Mouse (Mus musculus) thymus, postnatal 25 days (tissue): ENCODE measurements at regions not wholly inside any gene's neighbourhood (a gene's known extent, or its start where the extent isn't known, plus 50 kb on each side); places are given as distances from the start of the nearest gene placed in this dataset.
"Not testable (repeated sequence)": the region's sequence is repeated elsewhere in the genome, so short reads cannot be mapped to it uniquely, and the experiment has no call there.

ENCODE experiments used
- DNase-seq: peaks from one replicate; pipeline ENCODE4 v3.0.0; 2022

- no peak for DNase-seq
These were observed 1786.1 kb downstream of the 9330182O14Rik start for GRCm38 (mm10) chr15:41920270-41920669.

GRCm38 (mm10) chr15:41936697-41937096, 1802.5 kb downstream of the 9330182O14Rik start:
- DNase-seq = no peak

DNA sequence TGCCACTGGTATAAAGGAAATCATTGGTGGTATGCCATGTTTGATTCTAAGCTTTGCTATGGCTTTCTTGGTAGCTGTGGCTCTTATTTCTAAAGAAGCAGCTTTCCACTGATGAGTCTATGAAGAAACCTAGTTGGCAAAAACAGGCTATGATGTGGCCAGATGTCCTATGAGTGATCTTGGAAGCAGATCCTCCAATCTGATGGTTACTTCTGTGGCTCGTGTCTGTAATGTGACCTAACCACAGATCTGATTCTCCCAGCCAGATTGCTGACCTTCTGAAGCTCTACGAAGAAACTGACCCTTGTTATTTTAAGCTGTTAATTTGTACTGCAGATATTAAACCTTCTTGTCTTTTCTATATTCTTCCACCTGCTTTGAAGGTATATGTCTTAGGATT, 1811.1 kb downstream of the 9330182O14Rik start:
- DNase-seq = no peak

DNA sequence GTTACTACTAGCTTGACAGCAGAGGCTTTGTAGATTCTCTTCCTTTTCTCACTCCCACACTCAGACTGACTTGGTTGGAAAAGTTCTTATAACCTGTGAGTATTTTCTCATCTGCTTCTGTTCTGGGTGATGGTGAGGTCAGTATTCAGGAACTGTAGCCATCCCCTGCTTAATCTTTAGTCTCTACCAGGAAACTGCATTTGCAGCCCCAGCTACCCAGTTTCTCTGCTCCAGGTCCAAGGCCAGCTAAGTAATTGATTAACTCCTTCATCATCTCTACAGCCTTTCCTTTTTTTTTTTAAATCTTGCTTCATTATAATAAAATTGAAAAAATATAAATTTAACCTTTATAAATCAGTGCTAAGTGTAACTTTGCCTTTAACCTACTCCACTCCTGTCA, 1813.7 kb downstream of the 9330182O14Rik start:
- DNase-seq = no peak

GRCm38 (mm10) chr15:41948347-41949093, 1814.4 kb downstream of the 9330182O14Rik start:
- DNase-seq = peak; percentile 8

GRCm38 (mm10) chr15:41949094-41949461, 1814.9 kb downstream of the 9330182O14Rik start:
- no peak for DNase-seq

DNA sequence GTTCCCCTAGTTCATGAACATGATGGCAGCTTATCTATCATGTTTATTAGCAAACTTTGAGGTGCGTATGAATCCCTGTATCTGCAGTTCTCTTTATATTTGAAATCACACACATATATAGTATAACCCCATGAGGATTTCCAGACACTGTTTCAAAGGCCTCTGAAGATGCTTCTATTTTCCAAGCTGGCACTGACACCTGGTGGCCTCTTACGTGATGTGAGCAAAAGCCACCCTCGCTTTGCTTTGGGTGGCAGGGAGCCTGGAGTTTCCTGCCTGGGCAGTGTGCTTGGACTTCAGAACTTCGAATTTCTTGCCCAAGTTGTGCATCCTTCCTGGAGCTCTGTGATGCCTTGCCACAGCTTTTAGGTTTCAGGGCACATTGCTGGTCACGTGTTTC, 1817.1 kb downstream of the 9330182O14Rik start:
- peak; percentile 47 for DNase-seq

DNA sequence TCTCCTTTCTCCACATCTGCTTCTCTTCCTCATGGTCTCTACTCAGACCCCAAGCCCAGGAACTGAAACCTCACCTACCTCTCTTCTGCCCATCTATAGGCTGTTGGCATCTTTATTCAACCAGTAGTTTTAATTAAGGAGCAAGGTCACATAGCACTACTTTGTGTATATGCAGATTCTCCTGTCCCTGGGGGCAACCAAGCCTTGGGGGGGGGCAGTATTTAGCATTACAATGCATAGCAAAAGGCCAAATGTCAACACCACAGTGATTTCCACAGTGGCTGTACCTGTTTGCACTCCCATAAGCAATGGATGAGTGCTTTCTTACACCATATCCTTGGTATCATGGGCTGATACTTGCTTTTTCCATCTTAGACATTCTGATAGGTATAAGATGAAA, 1826.4 kb downstream of the 9330182O14Rik start:
- no peak for DNase-seq

DNA sequence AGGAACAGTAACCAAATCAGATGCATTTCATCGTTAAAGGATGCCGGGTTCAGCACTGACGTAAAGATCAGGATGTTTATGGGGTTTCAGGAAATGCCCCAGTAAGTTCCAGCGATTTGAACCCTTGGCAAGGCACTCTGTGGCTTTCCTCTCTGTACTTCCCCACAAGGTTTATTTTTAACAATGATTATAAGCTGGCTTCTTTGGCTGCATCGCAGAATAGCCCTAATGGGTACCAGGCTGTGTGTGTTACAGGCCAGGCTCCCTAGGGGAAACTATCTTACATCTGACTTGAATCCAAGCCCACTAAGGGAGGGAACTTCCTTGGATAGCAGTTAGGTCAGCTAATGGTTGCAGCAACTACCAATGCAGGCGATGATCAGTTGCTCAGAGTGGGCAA, 1836.7 kb downstream of the 9330182O14Rik start:
- DNase-seq = no peak

DNA sequence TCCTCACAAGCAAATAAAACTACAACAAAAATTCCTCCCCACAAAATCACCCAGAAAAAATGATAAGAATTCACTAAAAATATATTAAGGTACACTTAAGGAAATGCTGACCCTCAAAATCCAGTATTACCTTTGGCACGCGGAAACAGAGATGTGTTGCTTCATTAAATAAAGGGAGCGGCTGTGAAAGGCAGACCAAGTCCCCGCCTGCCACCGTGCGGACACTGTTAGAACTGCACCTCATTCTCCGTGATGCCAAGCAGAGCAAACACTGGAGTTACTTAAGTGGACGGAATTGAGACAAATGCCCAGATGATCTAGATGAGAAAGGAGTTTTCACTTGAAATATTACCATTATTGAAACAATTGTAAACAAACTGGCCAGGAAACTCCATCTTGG, 1839.1 kb downstream of the 9330182O14Rik start:
- peak; percentile 85 for DNase-seq

- DNase-seq = no peak
These were observed 1843.0 kb downstream of the 9330182O14Rik start for GRCm38 (mm10) chr15:41977196-41977595.

DNA sequence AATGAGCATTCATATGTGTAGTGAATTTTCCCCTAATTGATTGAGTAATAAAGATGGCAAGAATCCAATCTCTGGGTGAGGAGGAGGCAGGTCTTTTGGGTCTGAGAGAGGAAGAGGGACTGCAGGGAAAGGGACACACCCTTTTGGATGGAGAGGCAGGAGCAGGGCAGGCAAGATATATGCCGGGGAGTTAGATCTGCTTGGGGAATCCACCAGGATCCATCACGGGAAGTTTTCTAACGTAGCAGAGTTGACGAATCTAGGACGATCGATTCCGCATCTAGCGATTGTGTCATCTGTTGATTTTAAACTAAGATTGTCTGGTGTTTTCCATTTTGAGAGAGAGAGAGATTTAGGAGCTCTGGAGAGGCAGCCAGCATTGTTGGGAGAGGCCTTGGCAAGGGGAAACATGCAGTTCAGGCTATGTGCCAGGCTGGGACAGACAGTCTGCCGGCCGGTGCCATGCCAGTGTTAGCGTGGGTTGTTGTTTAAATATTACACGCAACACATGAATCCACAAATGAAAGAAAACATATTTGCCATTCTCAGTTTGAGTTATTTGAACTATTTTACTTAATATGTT, 1843.6 kb downstream of the 9330182O14Rik start:
- DNase-seq = no peak

GRCm38 (mm10) chr15:41983261-41983660, 1849.1 kb downstream of the 9330182O14Rik start:
- DNase-seq = no peak

DNA sequence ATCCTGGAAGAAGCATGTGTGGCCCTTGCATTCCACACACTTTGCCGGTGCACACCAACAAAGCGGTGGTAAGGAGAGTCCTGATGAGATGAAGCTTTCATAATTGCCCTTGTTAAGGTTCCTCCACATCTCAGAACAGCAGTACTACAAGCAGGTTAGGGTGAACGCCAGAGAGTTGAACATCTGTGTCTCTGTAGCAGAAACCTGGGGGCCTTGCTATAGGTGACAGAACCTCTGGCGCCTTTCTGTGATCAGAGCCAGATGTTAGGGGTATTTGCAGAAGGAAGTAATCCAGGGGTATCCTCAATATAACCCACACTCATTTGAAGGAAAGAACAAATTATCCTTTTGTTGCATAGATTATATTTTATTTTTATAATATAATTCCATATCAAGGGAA, 1850.1 kb downstream of the 9330182O14Rik start:
- no peak for DNase-seq

- DNase-seq = no peak
These were observed 1852.1 kb downstream of the 9330182O14Rik start for GRCm38 (mm10) chr15:41986264-41986663.

GRCm38 (mm10) chr15:41989065-41989464, 1854.9 kb downstream of the 9330182O14Rik start:
- no peak for DNase-seq

GRCm38 (mm10) chr15:41991816-41992215, 1857.7 kb downstream of the 9330182O14Rik start:
- DNase-seq = no peak

DNA sequence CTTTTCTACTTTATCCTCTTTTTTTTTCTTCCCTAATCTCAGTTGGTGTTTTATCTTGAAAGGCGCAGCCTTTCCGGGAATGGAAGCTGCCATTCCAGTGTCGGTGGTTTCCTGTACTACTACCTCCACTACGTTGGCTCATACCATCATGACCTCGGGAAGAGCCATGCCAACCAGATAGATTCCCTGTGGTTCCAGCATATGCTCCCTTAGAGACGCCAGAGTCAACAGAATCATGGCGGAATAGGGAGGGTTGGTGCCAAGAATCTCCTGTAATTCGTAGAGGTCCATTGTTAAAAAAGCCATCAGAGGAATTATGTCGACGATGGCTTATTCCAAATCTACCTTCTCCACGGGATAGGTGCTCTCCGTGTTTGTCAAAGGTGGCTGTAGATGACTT, 1898.1 kb downstream of the 9330182O14Rik start:
- not testable (repeated sequence) for DNase-seq

DNA sequence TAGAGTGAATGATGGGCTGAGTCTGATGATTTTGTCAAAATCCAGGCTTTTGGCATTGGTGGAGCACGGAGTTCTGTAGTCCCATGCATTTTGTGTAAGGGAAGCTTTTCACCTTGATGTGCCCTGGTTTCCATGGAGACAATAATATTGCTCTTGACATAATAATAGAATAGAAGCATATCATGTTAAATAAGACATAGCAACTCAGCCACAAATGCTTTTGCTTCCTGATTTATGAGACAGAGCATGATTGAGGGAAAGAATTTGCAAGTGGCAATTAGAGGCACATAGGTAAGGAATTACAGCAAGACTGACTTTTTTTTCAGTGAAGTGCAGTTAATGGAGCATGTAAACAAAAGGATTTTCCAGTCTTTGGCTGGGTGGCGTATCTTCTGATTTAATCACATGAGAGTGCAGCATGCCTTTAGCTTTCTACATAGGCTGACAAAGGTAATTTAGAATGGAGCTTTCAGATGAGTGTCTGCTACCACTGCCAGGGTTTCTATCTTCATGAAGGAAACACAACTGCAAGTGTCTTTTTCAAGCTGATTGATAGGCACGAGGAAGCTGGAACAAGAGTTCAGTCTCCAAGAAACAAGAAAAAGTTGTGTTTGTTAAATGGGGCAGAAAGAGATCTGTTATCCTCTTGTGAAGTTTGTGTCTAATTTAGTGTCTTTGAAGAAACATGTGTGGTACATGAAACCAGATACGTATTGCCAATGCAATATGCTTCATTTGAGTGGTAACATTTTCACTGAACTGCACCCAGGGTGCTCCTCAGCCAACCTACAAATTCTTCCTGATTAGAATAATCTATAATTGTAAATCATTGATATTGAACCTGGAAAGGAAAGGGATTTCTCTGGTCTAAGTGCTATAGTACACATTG, 1913.2 kb downstream of the 9330182O14Rik start:
- no peak for DNase-seq

DNA sequence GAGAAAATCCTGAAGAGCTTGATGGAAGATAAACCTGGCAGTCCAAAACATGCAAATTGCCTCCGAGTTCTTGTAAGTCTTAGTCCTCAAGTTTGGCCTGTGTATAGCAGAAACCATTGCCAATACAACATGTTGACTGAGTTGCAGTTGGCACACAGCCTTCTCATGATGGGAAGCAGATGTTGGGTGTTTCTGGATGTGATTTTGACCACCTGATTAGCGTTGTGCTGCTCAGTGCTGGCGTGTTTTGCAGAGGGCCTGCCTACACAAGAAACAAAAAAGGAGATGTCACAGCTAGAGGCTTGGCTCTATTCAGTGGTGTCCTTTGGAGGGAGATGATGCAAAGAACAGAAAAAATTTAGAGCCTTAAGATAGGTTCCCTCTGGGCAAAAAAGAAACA, 1922.6 kb downstream of the 9330182O14Rik start:
- no peak for DNase-seq

- DNase-seq = no peak
These were observed 1934.2 kb downstream of the 9330182O14Rik start for GRCm38 (mm10) chr15:42068207-42068831.

DNA sequence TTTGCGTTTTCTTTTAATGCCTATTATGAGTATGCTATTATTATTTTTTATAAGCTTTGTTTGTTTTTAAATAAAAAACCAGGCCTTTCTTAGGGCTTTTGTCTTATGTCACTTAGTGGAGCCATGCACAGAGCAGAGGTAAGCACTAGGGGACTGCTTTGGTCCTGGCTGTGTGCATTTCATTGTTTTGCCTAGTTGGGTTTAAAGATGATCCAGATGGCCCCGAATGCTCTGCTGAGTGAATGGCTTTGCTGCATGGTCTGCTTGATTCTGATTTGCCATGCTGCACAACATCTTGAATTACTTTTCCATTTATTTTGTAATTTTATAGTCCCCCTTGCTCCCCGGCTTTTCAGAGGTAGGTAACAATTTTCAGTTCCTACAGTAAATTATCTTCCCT, 1934.9 kb downstream of the 9330182O14Rik start:
- no peak for DNase-seq

GRCm38 (mm10) chr15:42073486-42073885, 1939.3 kb downstream of the 9330182O14Rik start:
- no peak for DNase-seq
